Mouse (Mus musculus) midbrain, embryonic 10.5 days (tissue): ENCODE measurements around the gene Rgr. TPM values are rescaled to one million over a fixed set of nuclear protein-coding genes. Genes with fewer than 3 reads are reported as not detected.

Source experiments
- polyA plus RNA-seq: library from polyadenylated mRNA; unstranded; fragments of >200 nt; fragmentation: Nextera tagmentation; extraction: Ambion mirVana; gene quantifications from 2 replicates; pipeline ENCODE4 v1.2.1, GENCODE M21; 2016

Gene Rgr
- polyA plus RNA-seq, 1 experiment from 2014 or later: not detected

Other genes starting within 250 kb of the Rgr start
- gene Ccser2, start 80.2 kb downstream of the Rgr start, polyA plus RNA-seq: 24.6 and 27.3 TPM in 2 replicates
- not detected in 2 replicates for gene Lrit1, start 5.9 kb upstream of the Rgr start, polyA plus RNA-seq
- gene Lrit2, start 19.0 kb upstream of the Rgr start, polyA plus RNA-seq: not detected in 2 replicates
- 0.11 and 0.14 TPM in 2 replicates for gene Cdhr1, start 49.4 kb upstream of the Rgr start, polyA plus RNA-seq
- gene 2610528A11Rik, start 65.1 kb upstream of the Rgr start, polyA plus RNA-seq: not detected in 2 replicates
- gene Ghitm, start 86.3 kb upstream of the Rgr start, polyA plus RNA-seq: 211 and 219 TPM in 2 replicates